Mouse (Mus musculus) C2C12 (cell line): ENCODE results near the gene Shf. TPM values are rescaled to one million over a fixed set of nuclear protein-coding genes. Genes with fewer than 3 reads are reported as not detected.

Source experiments
- H3K27me3 ChIP-seq: one replicate; pipeline ENCODE4 v1.6.1; 2011; ENCODE audit not compliant: control insufficient read depth, insufficient read depth, insufficient read length
- H3K36me3 ChIP-seq: one replicate; pipeline ENCODE4 v1.6.1; 2011; ENCODE audit not compliant: control insufficient read depth, insufficient read depth
- H3K4me3 ChIP-seq: one replicate; pipeline ENCODE4 v1.5.1; 2011; ENCODE audit warnings: mild to moderate bottlenecking, control low read depth; ENCODE audit not compliant: poor library complexity, insufficient read depth, severe bottlenecking
- H3K79me2 ChIP-seq: one replicate; pipeline ENCODE4 v1.6.1; 2011; ENCODE audit not compliant: control insufficient read depth, insufficient read depth
- H3K79me3 ChIP-seq: one replicate; pipeline ENCODE4 v1.6.1; 2011; ENCODE audit warnings: low read depth, control low read depth
- H3ac ChIP-seq: one replicate; pipeline ENCODE3; 2011; ENCODE audit warnings: low read depth; ENCODE audit not compliant: control insufficient read depth, insufficient read length
- CEBPB ChIP-seq: IDR thresholded peaks from one replicate; pipeline ENCODE4 v1.6.1; 2011; ENCODE audit warnings: low read depth, mild to moderate bottlenecking, control low read depth, moderate library complexity
- CTCF ChIP-seq: IDR thresholded peaks from one replicate; pipeline ENCODE4 v1.5.1; 2011; ENCODE audit not compliant: control insufficient read depth, insufficient read depth, insufficient read length
- FOSL1 ChIP-seq: IDR thresholded peaks from one replicate; pipeline ENCODE4 v1.8.0; 2011; ENCODE audit warnings: mild to moderate bottlenecking, low read length; ENCODE audit not compliant: poor library complexity, insufficient read depth, severe bottlenecking
- MAX ChIP-seq: IDR thresholded peaks from one replicate; pipeline ENCODE4 v1.6.1; 2011; ENCODE audit warnings: mild to moderate bottlenecking, control low read depth
- MYOD1 ChIP-seq: IDR thresholded peaks from one replicate; pipeline ENCODE4 v1.6.1; 2011; ENCODE audit warnings: low read depth; ENCODE audit not compliant: control insufficient read depth, insufficient read length
- MYOG ChIP-seq: IDR thresholded peaks from one replicate; pipeline ENCODE4 v1.6.1; 2011; ENCODE audit not compliant: control insufficient read depth, insufficient read length; ENCODE audit errors: extremely low read depth
- USF1 ChIP-seq: IDR thresholded peaks from one replicate; pipeline ENCODE4 v1.6.1; 2011; ENCODE audit warnings: low read depth, mild to moderate bottlenecking, control low read depth, moderate library complexity
- polyA plus RNA-seq: library from polyadenylated mRNA; unstranded; fragments of >200 nt; fragmentation: generic; extraction: Trizol; gene quantifications from one replicate; pipeline ENCODE4 v1.2.1, GENCODE M21; 2012; ENCODE audit warnings: missing spikeins

Gene Shf
- polyA plus RNA-seq, 1 experiment = 38.7 TPM

GRCm38 (mm10) chr2:122381329-122382103, 12.6 kb upstream of the Shf start:
- no peaks in the 10 kb centered on the region for H3K36me3 ChIP-seq
- H3K27me3 ChIP-seq = no peaks in the 10 kb centered on the region
- H3ac ChIP-seq = no peak overlapping the region
- no peaks in the 10 kb centered on the region for H3K79me3 ChIP-seq
- no peaks in the 10 kb centered on the region for H3K79me2 ChIP-seq
- H3K4me3 ChIP-seq = no peak overlapping the region
- TF ChIP-seq FOSL1 = no peak
- no peak for TF ChIP-seq MAX
- no peak for TF ChIP-seq MYOD1
- TF ChIP-seq CEBPB = no peak
- no peak for TF ChIP-seq USF1
- TF ChIP-seq CTCF = no peak
- TF ChIP-seq MYOG = no peak

- TF ChIP-seq MYOD1 (no peak), MAX (no peak), MYOG (no peak), USF1 (no peak), CTCF (no peak)
- Histone ChIP-seq H3ac (no peak overlapping the region), H3K4me3 (no peak overlapping the region), H3K79me3 (no peaks in the 10 kb centered on the region), H3K36me3 (no peaks in the 10 kb centered on the region), H3K27me3 (no peaks in the 10 kb centered on the region), H3K79me2 (no peaks in the 10 kb centered on the region)
Observed at GRCm38 (mm10) chr2:122380768-122381311, 11.9 kb upstream of the Shf start.

- H3K79me2 ChIP-seq = no peaks in the 10 kb centered on the region
- no peaks in the 10 kb centered on the region for H3K79me3 ChIP-seq
- H3K27me3 ChIP-seq = no peaks in the 10 kb centered on the region
- H3ac ChIP-seq = no peak overlapping the region
- H3K36me3 ChIP-seq = no peaks in the 10 kb centered on the region
- no peak for TF ChIP-seq CEBPB
- no peak for TF ChIP-seq FOSL1
- no peak for TF ChIP-seq USF1
- TF ChIP-seq CTCF = no peak
- no peak for TF ChIP-seq MYOG
- no peak for TF ChIP-seq MYOD1
- TF ChIP-seq MAX = no peak
- no peak overlapping the region for H3K4me3 ChIP-seq
Observed at GRCm38 (mm10) chr2:122379292-122379650, 10.3 kb upstream of the Shf start.

GRCm38 (mm10) chr2:122378421-122379291, 9.7 kb upstream of the Shf start:
- H3K4me3 ChIP-seq = peak overlapping the region; percentile 84
- TF ChIP-seq USF1 (no peak), CEBPB (no peak), MYOD1 (no peak), MYOG (no peak), CTCF (no peak), MAX (no peak), FOSL1 (no peak)
- H3K79me2 ChIP-seq = no peaks in the 10 kb centered on the region
- no peaks in the 10 kb centered on the region for H3K36me3 ChIP-seq
- peak overlapping the region; percentile 24 for H3ac ChIP-seq
- H3K79me3 ChIP-seq = no peaks in the 10 kb centered on the region
- no peaks in the 10 kb centered on the region for H3K27me3 ChIP-seq

GRCm38 (mm10) chr2:122377751-122378246, 8.8 kb upstream of the Shf start:
- H3K79me3 ChIP-seq = no peaks in the 10 kb centered on the region
- H3ac ChIP-seq = peak overlapping the region; percentile 70
- H3K4me3 ChIP-seq = peak overlapping the region; percentile 84
- H3K79me2 ChIP-seq = no peaks in the 10 kb centered on the region
- no peaks in the 10 kb centered on the region for H3K36me3 ChIP-seq
- TF ChIP-seq MYOG (no peak), MAX (peak; percentile 52)
- no peaks in the 10 kb centered on the region for H3K27me3 ChIP-seq

GRCm38 (mm10) chr2:122377215-122377674, 8.3 kb upstream of the Shf start:
- Histone ChIP-seq H3ac (peak overlapping the region; percentile 70), H3K36me3 (no peaks in the 10 kb centered on the region), H3K79me2 (no peaks in the 10 kb centered on the region), H3K27me3 (no peaks in the 10 kb centered on the region), H3K4me3 (peak overlapping the region; percentile 84), H3K79me3 (no peaks in the 10 kb centered on the region)
- TF ChIP-seq MYOG (no peak), MYOD1 (peak; percentile 64), CEBPB (no peak), FOSL1 (no peak)
